Mouse (Mus musculus) gastrocnemius, adult 8-10 months (tissue): ENCODE data around the gene Pld2. TPM values are rescaled to one million over a fixed set of nuclear protein-coding genes. Genes with fewer than 3 reads are reported as not detected.

Experiments used
- DNase-seq, 2 experiments: peaks; one replicate each; pipeline ENCODE4 v3.0.0; 2022; ENCODE audit warnings: low spot score in 2 of 2
- total RNA-seq, 4 experiments: library from RNA; stranded (reverse); gene quantifications; 2 replicates each; pipeline ENCODE4 v1.2.4; 2022

The Pld2 gene
- total RNA-seq, 4 experiments from 2014 or later: 15.3 to 17.8 (median 15.4) TPM

DNA sequence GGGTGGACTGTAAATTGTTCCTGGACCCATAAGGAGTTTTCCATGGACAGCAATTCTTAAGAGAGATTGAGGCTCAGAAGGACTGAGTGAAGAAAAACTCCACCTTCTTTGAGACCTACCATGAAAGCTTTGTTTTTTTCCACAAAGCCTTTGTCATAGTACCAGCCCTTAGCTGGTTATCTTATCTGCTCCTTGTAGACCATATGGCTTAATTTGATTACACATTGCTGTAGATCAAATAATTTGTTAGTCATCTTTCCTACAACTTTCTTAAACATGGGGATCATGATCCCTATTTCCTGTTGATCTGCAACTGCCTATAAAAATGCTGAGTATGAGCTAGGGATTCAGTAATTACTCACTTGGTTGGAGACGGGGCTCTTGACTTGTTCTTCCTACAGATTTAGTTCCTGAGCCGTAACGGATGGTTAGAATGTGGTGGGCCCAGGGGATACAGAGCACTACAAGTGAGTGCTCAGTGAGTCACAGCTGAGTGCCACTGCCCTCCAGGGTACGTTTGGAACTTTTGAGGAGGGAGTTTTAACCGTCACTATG lies 32.6 kb downstream of the Pld2 start:
- no peak for DNase-seq

DNA sequence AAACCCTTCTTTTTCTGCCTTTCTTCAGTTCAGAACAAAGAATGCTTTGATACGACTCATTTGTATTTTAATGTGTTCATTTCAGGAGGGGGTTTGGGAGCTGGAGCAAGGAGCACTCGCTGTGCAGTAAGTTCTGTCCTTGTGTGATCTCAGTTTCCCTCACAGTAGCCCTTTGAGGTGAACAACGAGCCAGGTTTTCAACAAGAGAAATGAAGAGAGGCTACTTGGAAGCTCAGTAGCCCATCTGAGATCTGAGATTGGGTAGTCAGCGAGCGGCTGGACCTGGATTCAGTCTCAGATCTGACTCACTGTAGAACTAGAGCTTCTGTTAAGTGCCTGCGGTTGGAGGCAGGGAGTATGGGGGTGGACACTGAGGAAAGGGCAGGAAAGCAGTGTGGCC lies 34.0 kb downstream of the Pld2 start:
- DNase-seq: no peak

DNA sequence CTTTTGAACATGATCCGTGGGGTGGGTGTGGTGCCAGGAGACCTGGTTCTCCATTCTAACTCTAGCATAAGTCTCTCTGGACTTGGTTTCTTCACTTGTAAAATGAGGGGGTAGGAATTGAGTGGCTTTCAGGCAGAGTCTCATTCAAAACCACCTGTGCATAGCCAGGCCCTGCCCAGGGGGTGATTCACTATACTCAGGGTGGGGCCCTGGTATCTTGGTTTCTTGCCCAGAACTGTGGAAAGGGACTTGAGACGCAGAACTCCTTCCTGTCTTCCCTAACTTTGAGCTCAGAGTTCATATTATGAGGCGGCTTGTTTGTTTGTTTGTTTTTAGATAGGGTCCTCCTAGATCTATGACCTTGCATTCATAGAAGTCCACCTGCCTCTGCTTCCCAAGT lies 37.3 kb downstream of the Pld2 start:
- no peak for DNase-seq

DNA sequence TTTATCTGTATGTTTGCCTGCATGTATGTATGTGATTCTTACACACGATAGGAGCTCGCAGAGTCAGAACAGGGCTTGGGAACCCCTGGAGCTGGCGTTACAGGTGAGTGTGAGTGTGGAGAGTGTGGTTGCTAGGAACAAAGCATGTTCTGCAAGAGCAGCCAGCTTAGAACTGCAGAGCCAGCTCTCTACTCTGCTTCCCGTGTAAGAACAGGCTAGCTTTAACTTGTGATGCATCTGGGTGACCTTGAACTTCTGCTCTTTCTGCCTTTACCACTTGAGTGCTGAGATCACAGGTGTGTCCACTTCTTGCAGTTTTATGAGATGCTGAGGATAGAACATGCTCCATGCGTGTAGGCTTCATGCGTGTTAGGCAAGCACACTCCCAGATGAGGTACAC lies 39.1 kb downstream of the Pld2 start:
- no peak for DNase-seq

DNA sequence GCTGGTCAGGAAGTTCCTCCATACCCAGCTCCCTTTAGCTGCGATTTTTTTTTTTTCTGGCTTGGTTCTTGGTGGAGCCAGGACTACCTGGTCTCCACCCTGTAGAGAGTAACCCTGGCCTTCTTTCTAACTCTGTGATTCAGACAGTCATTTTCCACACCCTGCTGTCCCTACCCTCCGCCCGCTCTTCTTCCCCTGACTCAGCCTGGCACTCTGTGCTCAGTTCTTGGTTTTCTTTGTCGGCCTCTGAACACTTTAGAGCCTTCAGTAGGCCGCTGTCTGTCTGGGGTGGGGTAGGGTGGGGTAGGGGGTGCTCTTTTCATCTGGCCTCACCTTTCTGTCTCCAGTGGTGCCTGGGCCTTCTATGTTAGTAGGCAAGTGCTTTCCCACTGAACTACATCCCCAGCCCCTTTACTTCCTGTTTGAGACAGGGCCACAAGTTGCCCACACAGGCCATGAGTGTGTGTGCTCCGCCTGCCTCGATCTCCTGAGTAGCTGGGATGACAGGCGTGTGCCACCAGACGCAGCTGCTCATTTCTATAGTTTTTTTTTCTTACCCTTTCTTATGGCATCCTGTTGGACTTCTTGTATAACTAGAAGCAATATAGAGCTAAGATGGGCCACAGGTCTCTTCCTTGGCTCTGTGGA lies 40.0 kb downstream of the Pld2 start:
- DNase-seq: no peak

DNA sequence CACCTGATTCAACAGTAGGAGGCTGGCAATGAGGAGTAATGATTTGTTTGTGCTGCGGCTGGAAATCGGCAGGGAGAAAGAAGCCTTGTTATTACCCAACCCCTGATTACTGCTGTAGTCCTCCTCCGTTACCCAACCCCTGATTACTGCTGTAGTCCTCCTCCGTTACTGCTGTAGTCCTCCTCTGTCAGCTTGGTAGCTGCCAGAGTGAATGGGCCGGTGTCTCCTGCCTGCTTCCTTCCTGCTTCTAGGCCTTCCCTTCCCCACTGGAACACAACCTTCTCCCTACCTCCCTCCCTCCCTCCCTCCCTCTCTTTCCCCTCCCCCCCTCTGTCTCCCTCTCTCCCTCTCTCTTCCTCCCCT lies 40.5 kb downstream of the Pld2 start:
- DNase-seq: no peak

DNA sequence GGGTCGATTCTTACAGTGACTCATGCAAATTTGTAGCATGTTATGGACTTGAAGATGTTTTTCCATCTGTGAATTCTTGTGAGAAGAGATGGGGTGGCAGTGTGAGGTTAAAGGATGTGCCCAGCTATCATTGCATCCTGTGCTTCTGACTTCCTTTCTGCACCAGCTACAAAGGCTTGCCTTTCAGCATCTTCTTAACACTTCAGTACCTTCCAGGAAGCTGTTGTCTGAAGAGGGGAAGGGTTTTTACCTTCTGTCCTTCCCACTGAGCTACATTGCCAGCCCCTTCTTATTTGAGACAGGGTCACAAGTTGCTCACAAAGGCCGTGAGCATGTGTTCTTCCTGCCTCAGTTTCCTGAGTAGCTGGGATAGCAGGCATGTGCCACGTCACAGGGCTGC lies 41.1 kb downstream of the Pld2 start:
- DNase-seq: no peak

DNA sequence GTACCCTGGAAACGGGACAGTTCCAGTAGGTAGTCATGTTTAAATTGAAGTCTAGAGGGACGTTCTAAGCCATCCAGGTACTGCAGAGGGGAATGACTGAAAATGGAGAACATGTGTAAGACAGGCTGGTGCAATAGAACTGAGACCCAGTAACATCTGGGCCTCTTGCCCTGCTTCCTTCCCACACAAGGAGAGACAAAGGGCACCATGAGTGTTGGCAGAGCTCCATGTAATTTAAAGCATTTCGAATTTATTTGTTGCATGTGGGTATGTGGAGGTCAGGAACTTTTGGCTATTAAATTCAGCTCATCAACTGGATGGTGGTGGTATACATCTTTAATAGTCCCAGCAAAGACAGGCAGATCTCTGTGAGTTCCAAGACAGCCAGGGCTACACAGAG lies 42.3 kb downstream of the Pld2 start:
- no peak for DNase-seq

DNA sequence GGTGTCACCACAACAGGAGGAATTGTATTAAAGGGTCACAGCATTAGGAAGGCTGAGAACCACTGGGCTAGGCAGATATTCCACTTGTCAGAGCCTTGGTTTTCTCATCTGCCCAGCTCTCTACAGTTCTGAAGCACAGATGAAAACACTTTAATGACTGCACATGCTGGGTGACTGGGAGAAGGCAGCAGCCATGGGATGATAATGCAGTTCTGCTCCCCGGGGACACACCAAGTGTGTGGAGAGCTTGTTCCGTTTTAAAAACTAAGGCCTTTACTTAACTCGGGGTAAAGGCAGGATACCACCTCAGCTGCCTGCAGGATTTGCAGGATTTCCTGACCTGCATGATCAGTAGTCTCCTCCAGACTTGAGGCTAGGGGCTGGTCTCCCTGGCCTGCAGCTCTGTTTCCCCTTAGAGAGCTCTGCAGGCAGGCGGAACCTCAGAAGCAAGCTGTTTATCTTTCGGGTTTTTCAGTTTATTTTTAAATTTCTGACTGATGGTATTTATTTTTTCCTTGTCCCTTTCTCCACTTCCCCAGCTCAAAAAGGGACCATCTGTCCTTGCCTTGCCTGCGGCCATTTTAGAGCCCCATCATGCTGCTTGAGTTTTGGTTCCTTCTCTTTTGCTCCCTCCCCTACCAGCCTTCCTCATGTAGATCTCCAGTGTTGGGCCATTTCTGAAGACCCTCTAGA lies 43.3 kb downstream of the Pld2 start:
- DNase-seq: no peak

DNA sequence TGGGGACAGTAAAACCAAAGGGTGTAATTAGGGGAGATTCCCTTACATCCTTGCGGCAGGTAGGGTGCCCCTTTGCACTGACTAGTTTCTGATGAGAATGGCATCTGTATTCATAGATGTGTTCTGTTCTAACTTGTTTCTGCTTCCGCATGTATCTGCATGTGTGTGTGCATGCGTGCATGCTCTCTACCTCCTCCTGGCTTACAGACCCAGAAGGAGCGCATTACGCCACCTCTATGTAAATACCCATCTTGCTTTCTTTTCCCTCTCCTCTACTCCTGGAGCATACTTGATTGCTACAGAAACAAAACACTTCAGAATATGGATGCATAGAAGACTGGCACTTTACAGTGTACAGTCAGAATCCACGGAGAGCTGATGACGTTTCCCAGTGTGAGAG lies 43.9 kb downstream of the Pld2 start:
- no peak for DNase-seq

DNA sequence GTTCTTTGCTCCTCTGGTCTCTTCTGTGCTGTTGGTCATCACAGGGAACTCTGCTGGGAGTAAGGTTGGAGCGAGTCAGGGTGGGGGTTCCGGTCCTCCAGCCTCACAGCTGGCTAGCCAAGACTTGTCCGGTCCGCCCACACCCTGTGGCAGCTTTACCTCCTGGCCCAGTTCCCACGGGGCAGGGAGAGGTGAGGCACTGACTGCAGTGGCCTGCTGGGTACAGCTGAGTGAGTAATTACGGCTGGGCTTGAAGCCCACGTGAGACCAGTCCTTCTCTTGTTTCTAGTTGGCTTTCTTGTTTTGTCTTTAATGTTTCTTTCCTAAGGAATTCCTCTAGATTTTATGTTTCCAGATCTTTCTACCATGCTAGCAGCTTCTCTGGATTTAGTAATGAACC lies 45.6 kb downstream of the Pld2 start:
- peak in 1 of 2 experiments; percentile 42 for DNase-seq

DNA sequence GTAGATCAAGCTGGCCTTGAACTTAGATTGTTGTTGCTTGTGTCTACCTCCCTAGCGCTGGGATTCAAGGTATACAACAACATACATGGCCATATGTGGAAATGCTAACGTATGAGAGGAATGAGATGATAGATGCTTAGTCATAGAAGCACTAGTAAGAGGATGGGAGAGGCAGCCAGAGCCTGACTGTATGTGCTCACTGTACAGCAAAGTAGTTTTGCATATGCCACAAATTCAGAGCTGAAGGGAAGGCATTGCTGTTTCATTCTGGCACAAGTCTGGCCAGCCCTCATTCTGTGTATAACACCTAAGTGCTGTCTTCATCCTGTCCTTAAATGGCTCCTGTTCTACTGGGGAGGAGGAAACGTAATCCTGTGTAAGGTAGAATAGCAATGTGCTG lies 46.4 kb downstream of the Pld2 start:
- no peak for DNase-seq

DNA sequence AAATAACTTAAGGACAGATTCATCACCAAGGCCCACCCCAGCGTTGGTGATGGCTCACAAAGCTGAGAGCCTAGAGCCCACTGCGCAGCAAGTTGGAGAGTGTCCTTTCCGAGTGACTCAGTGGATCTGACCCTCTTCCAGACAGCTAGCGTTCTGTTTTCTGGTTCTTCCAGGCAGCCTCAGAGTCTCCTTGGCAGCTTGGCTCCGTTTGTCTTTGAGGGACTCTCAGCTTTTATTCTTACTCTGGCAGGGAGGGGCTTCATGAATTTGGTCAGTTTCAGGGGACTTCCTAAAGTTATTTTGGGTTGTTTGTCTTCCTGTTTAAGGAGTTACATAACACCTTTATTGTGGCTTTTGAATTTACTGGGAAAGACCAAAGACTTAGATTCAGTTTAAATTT lies 47.1 kb downstream of the Pld2 start:
- DNase-seq: no peak

DNA sequence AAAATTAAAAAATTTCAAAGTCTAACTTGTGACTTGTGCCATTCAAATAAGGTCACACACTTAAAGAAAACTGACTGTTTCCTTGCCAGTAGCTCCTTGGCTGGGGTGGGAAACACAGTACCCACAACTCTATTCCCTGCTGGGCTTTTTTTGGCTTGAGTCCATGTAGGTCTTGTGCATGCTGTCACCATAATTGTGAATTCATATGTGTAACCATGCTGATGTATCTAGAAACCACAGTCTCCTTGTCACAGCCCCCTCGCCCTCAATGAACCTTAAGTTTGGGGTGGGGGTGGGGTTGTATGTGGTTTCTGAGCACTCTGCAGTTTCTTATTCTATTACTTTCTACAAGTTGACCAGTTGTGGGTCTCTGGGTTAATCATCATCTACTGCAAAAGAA lies 51.9 kb downstream of the Pld2 start:
- DNase-seq: no peak

DNA sequence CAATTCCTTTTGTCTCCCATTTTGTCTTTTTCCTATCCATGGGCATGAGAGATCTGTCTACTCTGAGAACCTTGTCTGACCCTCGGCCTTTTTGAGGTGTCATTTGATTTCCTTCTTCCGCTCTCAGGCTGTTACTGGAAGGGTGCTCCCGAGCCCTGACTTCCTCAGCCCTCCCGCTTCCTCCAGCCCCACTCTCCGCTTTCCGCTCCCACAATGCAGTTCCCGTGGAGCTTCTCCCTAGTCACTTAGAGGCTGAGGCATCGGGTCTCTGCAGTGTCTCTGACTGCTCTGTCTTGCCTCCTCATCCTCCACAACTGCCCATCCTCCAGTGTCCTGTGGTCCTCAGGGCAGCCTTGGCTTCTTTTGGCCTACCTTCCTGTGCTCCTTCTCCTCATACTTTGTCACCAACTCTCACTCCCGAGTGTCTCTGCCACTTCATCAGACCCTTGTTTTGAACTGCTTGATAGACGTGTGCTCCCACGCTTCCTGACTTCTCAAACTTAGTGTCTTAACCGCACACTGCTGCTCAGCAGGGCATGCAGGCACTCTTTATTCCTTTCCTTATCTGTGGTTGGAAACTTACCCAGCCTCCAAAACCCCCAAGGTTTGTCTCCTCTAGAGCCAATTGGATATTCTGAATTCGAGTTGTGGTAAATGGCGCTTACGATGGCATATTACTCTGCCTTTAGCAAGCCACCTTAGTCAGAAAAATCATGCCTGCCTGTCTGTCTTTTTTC lies 54.6 kb downstream of the Pld2 start:
- no peak for DNase-seq

DNA sequence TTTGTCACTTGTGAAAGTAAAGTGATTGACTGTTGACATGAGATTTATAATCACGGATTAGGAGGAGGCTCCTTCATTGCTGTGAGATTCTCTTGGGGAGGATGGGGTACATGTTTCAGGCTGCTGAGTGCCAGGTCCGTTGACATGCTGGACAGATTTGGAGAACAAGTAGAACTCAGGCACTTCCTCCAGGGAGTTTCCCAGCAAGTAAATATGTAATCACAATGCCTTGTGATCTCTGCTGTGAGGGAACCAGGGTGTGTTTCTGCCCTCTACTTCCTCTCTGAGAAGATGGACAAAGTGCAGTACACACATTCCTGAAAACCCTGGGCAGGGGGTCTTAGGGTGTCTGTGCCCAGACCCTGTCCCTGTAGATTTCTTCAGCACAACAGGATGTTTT lies 55.8 kb downstream of the Pld2 start:
- no peak for DNase-seq

DNA sequence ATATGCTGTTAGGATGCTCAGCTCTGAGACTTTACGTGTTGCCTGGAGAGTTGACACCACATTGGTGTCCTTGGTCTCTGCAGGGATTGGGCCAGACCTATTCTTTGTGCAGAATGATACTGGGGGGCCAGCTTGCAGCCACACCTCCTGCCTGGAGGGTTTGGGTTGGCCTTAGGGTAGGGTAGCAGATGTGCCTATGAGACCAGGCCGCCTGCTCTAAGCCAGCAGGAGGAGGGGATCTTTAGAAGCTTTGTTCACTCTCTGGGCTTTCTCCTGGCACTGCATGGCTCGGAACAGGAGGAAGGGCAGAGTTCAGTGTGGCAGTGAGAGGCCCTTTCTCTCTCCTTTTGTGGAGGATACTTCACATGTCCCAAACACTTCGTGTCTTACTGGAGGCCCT lies 56.2 kb downstream of the Pld2 start:
- DNase-seq: no peak

DNA sequence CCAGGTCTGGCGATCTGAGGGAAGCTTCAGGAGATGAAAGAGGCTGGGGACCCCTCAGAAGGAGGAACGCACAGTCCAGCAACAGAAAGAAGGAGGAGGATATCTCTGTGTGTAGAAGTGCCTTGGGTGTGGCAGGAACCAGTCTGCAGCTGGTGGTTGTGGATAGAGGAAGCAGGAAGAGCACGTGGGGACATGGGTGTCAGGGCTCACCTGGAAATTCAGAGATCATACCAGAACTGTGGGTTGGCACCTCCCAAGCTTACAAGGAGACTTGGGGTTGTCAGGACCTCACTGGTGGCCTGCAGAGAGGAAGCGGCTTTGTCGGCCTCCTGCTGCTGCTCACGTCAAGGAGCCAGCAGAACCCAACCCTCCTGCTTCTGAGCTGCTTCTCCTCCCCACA lies 57.4 kb downstream of the Pld2 start:
- no peak for DNase-seq

DNA sequence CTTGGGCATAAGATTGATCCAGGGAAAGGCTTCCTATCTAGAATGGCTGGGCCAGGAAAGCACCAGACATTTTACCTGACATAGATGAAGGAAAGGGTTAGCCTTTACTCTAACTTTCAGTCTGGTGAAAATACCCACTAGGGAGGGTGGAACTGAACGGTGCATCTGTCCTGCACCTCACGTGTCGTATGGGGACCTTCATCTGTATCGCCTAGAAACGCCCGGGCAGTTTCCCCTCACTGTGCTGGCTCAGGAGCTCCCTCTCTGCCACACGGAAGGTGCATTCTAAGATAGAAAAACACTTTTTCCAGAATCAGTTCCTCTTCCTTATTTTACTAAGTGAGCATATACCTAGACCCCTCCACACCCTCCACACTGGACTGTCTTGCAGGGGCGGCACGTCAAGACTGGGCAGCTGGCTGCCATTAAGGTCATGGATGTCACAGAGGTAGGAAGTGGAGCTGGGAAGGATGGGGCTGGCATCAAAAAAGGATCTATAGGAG lies 58.6 kb downstream of the Pld2 start:
- no peak for DNase-seq

DNA sequence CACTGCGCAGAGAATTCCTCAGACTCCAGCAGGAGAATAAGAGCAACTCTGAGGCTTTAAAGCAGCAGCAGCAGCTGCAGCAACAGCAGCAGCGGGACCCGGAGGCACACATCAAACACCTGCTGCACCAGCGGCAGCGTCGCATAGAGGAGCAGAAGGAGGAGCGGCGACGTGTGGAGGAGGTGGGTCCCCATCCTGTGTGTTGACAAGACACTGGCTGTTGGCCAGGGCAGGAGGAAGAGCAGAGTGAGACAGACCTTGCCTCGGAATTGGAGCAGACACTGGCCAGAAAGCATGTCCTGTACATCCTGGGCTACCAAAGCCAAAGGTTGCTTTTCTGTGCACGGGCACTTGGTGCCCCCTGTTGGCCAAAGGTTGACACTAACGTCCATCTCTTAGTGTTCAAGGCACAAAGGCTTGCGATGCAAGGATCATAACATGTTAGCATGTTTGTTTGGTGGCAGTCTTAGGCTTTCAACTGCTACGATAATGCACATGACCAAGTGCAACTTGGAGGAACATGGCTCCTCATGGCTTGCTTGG lies 65.2 kb downstream of the Pld2 start:
- DNase-seq: peak; percentile 58 to 68

DNA sequence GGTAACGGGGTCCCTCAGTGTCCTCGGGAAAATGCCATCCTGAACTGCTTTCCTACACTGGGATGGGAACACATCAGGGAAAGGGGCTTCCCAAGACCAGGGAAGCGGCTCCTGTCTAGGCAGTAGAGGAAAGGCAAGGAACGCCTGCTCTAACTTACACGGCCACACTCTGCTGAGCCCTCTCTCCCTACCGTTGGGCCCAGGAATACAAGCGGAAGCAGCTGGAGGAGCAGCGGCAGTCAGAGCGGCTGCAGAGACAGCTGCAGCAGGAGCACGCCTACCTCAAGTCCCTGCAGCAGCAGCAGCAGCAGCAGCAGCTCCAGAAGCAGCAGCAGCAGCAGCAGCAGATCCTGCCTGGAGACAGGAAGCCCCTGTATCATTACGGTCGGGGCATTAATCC lies 66.9 kb downstream of the Pld2 start:
- DNase-seq: no peak

DNA sequence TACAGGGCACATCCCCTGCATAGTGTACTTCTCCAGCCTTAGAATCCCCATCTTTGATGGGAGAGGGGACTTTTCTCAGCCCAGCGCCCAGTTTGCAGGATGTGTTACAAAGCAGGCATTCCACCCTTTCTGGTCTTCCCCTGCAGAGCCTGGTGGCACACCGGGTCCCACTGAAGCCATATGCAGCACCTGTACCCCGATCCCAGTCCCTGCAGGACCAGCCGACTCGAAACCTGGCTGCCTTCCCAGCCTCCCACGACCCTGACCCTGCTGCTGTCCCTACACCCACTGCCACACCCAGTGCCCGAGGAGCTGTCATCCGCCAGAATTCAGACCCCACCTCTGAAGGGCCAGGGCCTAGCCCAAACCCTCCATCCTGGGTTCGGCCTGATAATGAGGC lies 67.7 kb downstream of the Pld2 start:
- no peak for DNase-seq
